Mouse (Mus musculus) MEL (cell line): ENCODE data around the gene Cby1. TPM values are rescaled to one million over a fixed set of nuclear protein-coding genes. Genes with fewer than 3 reads are reported as not detected.

Experiments
- DNase-seq: peaks from one replicate; pipeline ENCODE4 v3.0.0; 2011; ENCODE audit warnings: low read depth, low spot score
- H3K27ac ChIP-seq: 2 replicates; pipeline ENCODE4 v1.5.1; 2012; ENCODE audit warnings: low read depth, mild to moderate bottlenecking, control low read depth, low read length, moderate library complexity; ENCODE audit not compliant: control insufficient read depth
- H3K27me3 ChIP-seq, 2 experiments: fragments of 150-350 bp in 1 of 2; sonication (generic) in 1 of 2; 2 replicates each; pipeline ENCODE4 v1.6.1; 2012; ENCODE audit warnings: low read length in 2 of 2, mild to moderate bottlenecking in 2 of 2, improper control_type of control experiment in 1 of 2, moderate library complexity in 1 of 2; ENCODE audit not compliant: insufficient read depth in 2 of 2, control insufficient read depth in 1 of 2
- H3K36me3 ChIP-seq, 2 experiments: 2 replicates each; pipeline ENCODE4 v1.6.1; 2012 to 2014; ENCODE audit warnings: low read length in 2 of 2, improper control_type of control experiment in 1 of 2, inconsistent platforms in 1 of 2, mild to moderate bottlenecking in 1 of 2; ENCODE audit not compliant: insufficient read depth in 2 of 2, control insufficient read depth in 1 of 2
- H3K4me1 ChIP-seq, 2 experiments: fragments of 150-350 bp in 1 of 2; sonication (generic) in 1 of 2; 2 replicates each; pipeline ENCODE4 v1.6.1; 2012; ENCODE audit warnings: low read length in 2 of 2, improper control_type of control experiment in 1 of 2, mild to moderate bottlenecking in 1 of 2; ENCODE audit not compliant: insufficient read depth in 2 of 2, control insufficient read depth in 1 of 2
- H3K4me3 ChIP-seq, 2 experiments: fragments of 150-350 bp in 1 of 2; sonication (generic) in 1 of 2; 2 replicates each; pipeline ENCODE4 v1.5.1; 2012; ENCODE audit warnings: low read depth in 2 of 2, low read length in 2 of 2, mild to moderate bottlenecking in 2 of 2, moderate library complexity in 2 of 2, control low read depth in 1 of 2, improper control_type of control experiment in 1 of 2; ENCODE audit not compliant: control insufficient read depth in 1 of 2, insufficient read depth in 1 of 2
- H3K79me2 ChIP-seq: 2 replicates; pipeline ENCODE4 v1.6.1; 2012; ENCODE audit warnings: mild to moderate bottlenecking, low read length, moderate library complexity; ENCODE audit not compliant: control insufficient read depth, poor library complexity, insufficient read depth
- H3K9ac ChIP-seq: 2 replicates; pipeline ENCODE4 v1.6.1; 2012; ENCODE audit warnings: low read depth, mild to moderate bottlenecking, control low read depth, low read length, moderate library complexity; ENCODE audit not compliant: control insufficient read depth, poor library complexity, severe bottlenecking
- H3K9me3 ChIP-seq: fragments of 150-350 bp; sonication (generic); replicated peaks from 2 replicates; pipeline ENCODE4 v1.6.1; 2012; ENCODE audit warnings: mild to moderate bottlenecking, low read length, improper control_type of control experiment, moderate library complexity; ENCODE audit not compliant: insufficient read depth
- CHD2 ChIP-seq: IDR thresholded peaks from 2 replicates; pipeline ENCODE4 v1.6.1; 2011; ENCODE audit warnings: low read length, improper control_type of control experiment
- EP300 ChIP-seq, 2 experiments: IDR thresholded peaks; 2 replicates each; pipeline ENCODE4 v1.6.1; 2011; ENCODE audit warnings: improper control_type of control experiment in 2 of 2, low read length in 2 of 2, low read depth in 1 of 2, mild to moderate bottlenecking in 1 of 2
- ETS1 ChIP-seq: IDR thresholded peaks from 2 replicates; pipeline ENCODE4 v1.6.1; 2012; ENCODE audit warnings: low read depth, mild to moderate bottlenecking, inconsistent platforms, low read length, improper control_type of control experiment, moderate library complexity
- GABPA ChIP-seq: IDR thresholded peaks from 2 replicates; pipeline ENCODE4 v1.6.1; 2012; ENCODE audit warnings: low read depth, mild to moderate bottlenecking, inconsistent platforms, low read length, improper control_type of control experiment, moderate library complexity
- HCFC1 ChIP-seq: IDR thresholded peaks from 2 replicates; pipeline ENCODE4 v1.6.1; 2012; ENCODE audit warnings: low read depth, mild to moderate bottlenecking, inconsistent platforms, low read length, improper control_type of control experiment, moderate library complexity
- JUND ChIP-seq: IDR thresholded peaks from 2 replicates; pipeline ENCODE4 v1.6.1; 2011; ENCODE audit warnings: low read depth, mild to moderate bottlenecking, improper control_type of control experiment, low read length
- KAT2A ChIP-seq: conservative IDR thresholded peaks from 2 replicates; pipeline ENCODE4 v1.6.1; 2012; ENCODE audit warnings: low read depth, low read length, improper control_type of control experiment, inconsistent platforms
- MAFK ChIP-seq: IDR thresholded peaks from 2 replicates; pipeline ENCODE4 v1.6.1; 2011; ENCODE audit warnings: low read depth, mild to moderate bottlenecking, low read length, improper control_type of control experiment, borderline replicate concordance
- MAZ ChIP-seq: IDR thresholded peaks from 2 replicates; pipeline ENCODE4 v1.6.1; 2012; ENCODE audit warnings: low read depth, mild to moderate bottlenecking, inconsistent platforms, low read length, improper control_type of control experiment
- MEF2A ChIP-seq: IDR thresholded peaks from 2 replicates; pipeline ENCODE4 v1.6.1; 2014; ENCODE audit warnings: low read depth, mild to moderate bottlenecking, inconsistent platforms, low read length, improper control_type of control experiment; ENCODE audit not compliant: poor library complexity, insufficient replicate concordance, severe bottlenecking; ENCODE audit errors: extremely low read depth
- MXI1 ChIP-seq: IDR thresholded peaks from 2 replicates; pipeline ENCODE4 v1.6.1; 2011; ENCODE audit warnings: mild to moderate bottlenecking, low read depth, low read length, improper control_type of control experiment
- NRF1 ChIP-seq: IDR thresholded peaks from 2 replicates; pipeline ENCODE4 v1.6.1; 2014; ENCODE audit warnings: low read depth, mild to moderate bottlenecking, inconsistent platforms, low read length, improper control_type of control experiment, moderate library complexity; ENCODE audit not compliant: poor library complexity, insufficient read depth, severe bottlenecking
- POLR2A ChIP-seq, 2 experiments: IDR thresholded peaks; 2 replicates each; pipeline ENCODE4 v1.6.1; 2011 to 2012; ENCODE audit warnings: low read length in 2 of 2, mild to moderate bottlenecking in 2 of 2, control low read depth in 1 of 2, improper control_type of control experiment in 1 of 2, low read depth in 1 of 2, moderate library complexity in 1 of 2; ENCODE audit not compliant: control insufficient read depth in 1 of 2, insufficient read depth in 1 of 2, poor library complexity in 1 of 2
- POLR2AphosphoS2 ChIP-seq: IDR thresholded peaks from 2 replicates; pipeline ENCODE4 v1.6.1; 2011; ENCODE audit warnings: low read length, improper control_type of control experiment
- RAD21 ChIP-seq: IDR thresholded peaks from 2 replicates; pipeline ENCODE4 v1.6.1; 2011; ENCODE audit warnings: mild to moderate bottlenecking, low read depth, low read length, improper control_type of control experiment
- RCOR1 ChIP-seq: IDR thresholded peaks from 2 replicates; pipeline ENCODE4 v1.6.1; 2012; ENCODE audit warnings: low read depth, mild to moderate bottlenecking, inconsistent platforms, low read length, improper control_type of control experiment
- TCF12 ChIP-seq: IDR thresholded peaks from 2 replicates; pipeline ENCODE4 v1.6.1; 2014; ENCODE audit warnings: low read depth, mild to moderate bottlenecking, inconsistent platforms, low read length, improper control_type of control experiment, moderate library complexity
- USF1 ChIP-seq: IDR thresholded peaks from 2 replicates; pipeline ENCODE4 v1.6.1; 2014; ENCODE audit warnings: low read depth, mild to moderate bottlenecking, inconsistent platforms, low read length, improper control_type of control experiment, moderate library complexity
- ZC3H11A ChIP-seq: IDR thresholded peaks from 2 replicates; pipeline ENCODE4 v1.6.1; 2012; ENCODE audit warnings: low read depth, mild to moderate bottlenecking, inconsistent platforms, low read length, improper control_type of control experiment
- ZKSCAN1 ChIP-seq: IDR thresholded peaks from 2 replicates; pipeline ENCODE4 v1.6.1; 2012; ENCODE audit warnings: low read depth, mild to moderate bottlenecking, inconsistent platforms, low read length, improper control_type of control experiment, moderate library complexity
- ZMIZ1 ChIP-seq: IDR thresholded peaks from 2 replicates; pipeline ENCODE4 v1.6.1; 2012; ENCODE audit warnings: low read depth, mild to moderate bottlenecking, inconsistent platforms, low read length, improper control_type of control experiment, moderate library complexity
- ZNF384 ChIP-seq: IDR thresholded peaks from 2 replicates; pipeline ENCODE4 v1.6.1; 2012; ENCODE audit warnings: low read depth, mild to moderate bottlenecking, inconsistent platforms, low read length, improper control_type of control experiment
- polyA plus RNA-seq, 2 experiments: library from polyadenylated mRNA; stranded (reverse) in 1 of 2; unstranded in 1 of 2; fragments of >175 nt in 1 of 2; fragments of >200 nt in 1 of 2; gene quantifications; 2 replicates each; pipeline versions ENCODE4 v1.2.1 to v1.2.4; 2012; ENCODE audit warnings: low replicate concordance in 2 of 2, low read depth in 1 of 2; ENCODE audit not compliant: insufficient read length in 2 of 2, insufficient read depth in 1 of 2, missing spikeins in 1 of 2
- total RNA-seq: library from RNA; depleted of rRNA; stranded (reverse); fragments of 300-350 nt; gene quantifications from 2 replicates; pipeline ENCODE4 v1.2.3, GENCODE M21; 2012

Cby1 gene
- total and polyA plus RNA-seq, 3 experiments, result 34.3 to 56.2 TPM; not detected in 1

GRCm38 (mm10) chr15:79696508-79696907 lies 37.5 kb downstream of the Cby1 start:
- Histone ChIP-seq H3K9ac (no peak overlapping the region), H3K4me3 (no peak overlapping the region)

GRCm38 (mm10) chr15:79697011-79697410 lies 38.0 kb downstream of the Cby1 start:
- no peaks in the 10 kb centered on the region for H3K27me3 ChIP-seq
- DNase-seq, result no peak
- TF ChIP-seq ETS1 (no peak), KAT2A (no peak), ZNF384 (no peak), MAZ (no peak), USF1 (no peak), MXI1 (no peak), MAFK (no peak), HCFC1 (no peak), GABPA (no peak), POLR2AphosphoS2 (no peak), ZMIZ1 (no peak), TCF12 (no peak), ZKSCAN1 (no peak)
- no peak overlapping the region for H3K4me3 ChIP-seq
- H3K4me1 ChIP-seq, result peaks cover 5 to 31% of the 10 kb centered on the region in 2 experiments
- H3K9ac ChIP-seq, result no peak overlapping the region
- peaks cover 41% of the 10 kb centered on the region for H3K79me2 ChIP-seq
- no peaks in the 10 kb centered on the region for H3K9me3 ChIP-seq
- H3K27ac ChIP-seq, result no peak overlapping the region
- H3K36me3 ChIP-seq, result peaks cover 0 to 33% of the 10 kb centered on the region in 2 experiments; a peak in 3 of 4 replicates

More at GRCm38 (mm10) chr15:79696508-79696907, 37.5 kb downstream of the Cby1 start:
- TF ChIP-seq RAD21 (no peak), NRF1 (no peak), MEF2A (no peak), POLR2A (IDR thresholded peaks at IDR 0.05; ENCODE audit: control insufficient read depth in 1 of 2, insufficient read depth in 1 of 2, low read depth in 1 of 2, low read length in 2 of 2, poor library complexity in 1 of 2) (no peak), ZC3H11A (no peak), EP300 (IDR thresholded peaks at IDR 0.05; ENCODE audit: low read depth in 1 of 2, low read length in 2 of 2) (no peak), RCOR1 (no peak), JUND (no peak), USF1 (no peak), CHD2 (no peak)
- Histone ChIP-seq H3K27me3 (no peaks in the 10 kb centered on the region), H3K9me3 (no peaks in the 10 kb centered on the region), H3K79me2 (peaks cover 46% of the 10 kb centered on the region), H3K36me3 (peaks cover 0 to 37% of the 10 kb centered on the region in 2 experiments; a peak in 3 of 4 replicates), H3K4me1 (peaks cover 7 to 31% of the 10 kb centered on the region in 2 experiments), H3K27ac (no peak overlapping the region)
- no peak for DNase-seq
